Mouse (Mus musculus) heart, embryonic 11.5 days (tissue): Measurements from ENCODE around the gene Car11. TPM values are rescaled to one million over a fixed set of nuclear protein-coding genes. Genes with fewer than 3 reads are reported as not detected.

Source experiments
- ATAC-seq: fragments of 200-750 bp; cut with Nextera tagmentation; replicated peaks from 2 replicates; pipeline ENCODE4 v1.8.0; 2017; ENCODE audit warnings: moderate library complexity; ENCODE audit not compliant: insufficient number of reproducible peaks, low FRiP score, low TSS enrichment
- H3K27ac ChIP-seq: fragments of 300-500 bp; sonication (generic); 2 replicates; pipeline ENCODE4 v1.5.1; 2014; ENCODE audit warnings: mild to moderate bottlenecking, low read depth, low read length
- H3K27me3 ChIP-seq: fragments of 300-500 bp; sonication (generic); 2 replicates; pipeline ENCODE4 v1.6.1; 2014; ENCODE audit warnings: mild to moderate bottlenecking, low read length, mixed read lengths; ENCODE audit not compliant: control insufficient read depth, insufficient read depth
- H3K36me3 ChIP-seq: fragments of 300-500 bp; sonication (generic); 2 replicates; pipeline ENCODE4 v1.6.1; 2014; ENCODE audit warnings: mild to moderate bottlenecking, low read length, moderate library complexity, mixed read lengths; ENCODE audit not compliant: control insufficient read depth, insufficient read depth
- H3K4me1 ChIP-seq: fragments of 300-500 bp; sonication (generic); 2 replicates; pipeline ENCODE4 v1.6.1; 2014; ENCODE audit warnings: low read length; ENCODE audit not compliant: control insufficient read depth, insufficient read depth
- H3K4me2 ChIP-seq: fragments of 300-500 bp; sonication (generic); 2 replicates; pipeline ENCODE4 v1.6.1; 2014; ENCODE audit warnings: mild to moderate bottlenecking, moderate library complexity
- H3K4me3 ChIP-seq: fragments of 300-500 bp; sonication (generic); 2 replicates; pipeline ENCODE4 v1.5.1; 2014; ENCODE audit warnings: low read depth, low read length
- H3K9ac ChIP-seq: fragments of 300-500 bp; sonication (generic); 2 replicates; pipeline ENCODE4 v1.6.1; 2014; ENCODE audit warnings: mild to moderate bottlenecking, low read depth, low read length, moderate library complexity
- H3K9me3 ChIP-seq: fragments of 300-500 bp; sonication (generic); replicated peaks from 2 replicates; pipeline ENCODE4 v1.6.1; 2016; ENCODE audit warnings: low read length; ENCODE audit not compliant: control insufficient read depth
- WGBS: fragments of 180-500 bp; shearing (Covaris S2); extraction: QIAGEN DNeasy Blood & Tissue Kit; methylation state at CpG from one replicate; pipeline ENCODE4 v1.1.7; 2014; ENCODE audit not compliant: insufficient replicate concordance; 5-methylcytosine and 5-hydroxymethylcytosine counted together
- polyA plus RNA-seq: library from polyadenylated mRNA; unstranded; fragments of >200 nt; fragmentation: Nextera tagmentation; extraction: Ambion mirVana; gene quantifications from 2 replicates; pipeline ENCODE4 v1.2.1, GENCODE M21; 2014

Gene Car11
- polyA plus RNA-seq, 1 experiment from 2014 or later, result 5.5 TPM

- no peak for ATAC-seq
- no peaks in the 10 kb centered on the region for H3K27me3 ChIP-seq
- H3K27ac ChIP-seq, result no peak overlapping the region
- peaks cover 40% of the 10 kb centered on the region for H3K4me1 ChIP-seq
- no peak overlapping the region for H3K4me2 ChIP-seq
- 91% methylated on average over 24 of the region's 24 CpGs for WGBS
- no peaks in the 10 kb centered on the region for H3K9me3 ChIP-seq
- H3K4me3 ChIP-seq, result no peak overlapping the region
- H3K9ac ChIP-seq, result no peak overlapping the region
- peaks cover 23% of the 10 kb centered on the region for H3K36me3 ChIP-seq
Measured at GRCm38 (mm10) chr7:45711316-45712021, 11.8 kb downstream of the Car11 start.

- peaks cover 44% of the 10 kb centered on the region for H3K4me1 ChIP-seq
Measured at GRCm38 (mm10) chr7:45712022-45712757, 12.5 kb downstream of the Car11 start.

GRCm38 (mm10) chr7:45713396-45713795 is 13.8 kb downstream of the Car11 start:
- H3K9me3 ChIP-seq, result no peaks in the 10 kb centered on the region
- no peak for ATAC-seq
- H3K4me2 ChIP-seq, result no peak overlapping the region
- no peak overlapping the region for H3K9ac ChIP-seq
- H3K27ac ChIP-seq, result no peak overlapping the region
- 90% methylated on average over 16 of the region's 16 CpGs for WGBS
- peaks cover 23% of the 10 kb centered on the region for H3K36me3 ChIP-seq
- H3K27me3 ChIP-seq, result no peaks in the 10 kb centered on the region
- peaks cover 33% of the 10 kb centered on the region for H3K4me1 ChIP-seq
- H3K4me3 ChIP-seq, result no peak overlapping the region

More at GRCm38 (mm10) chr7:45712022-45712757, 12.5 kb downstream of the Car11 start:
- H3K4me2 ChIP-seq, result no peak overlapping the region
- H3K36me3 ChIP-seq, result peaks cover 23% of the 10 kb centered on the region
- no peak overlapping the region for H3K9ac ChIP-seq
- H3K27ac ChIP-seq, result no peak overlapping the region
- no peaks in the 10 kb centered on the region for H3K9me3 ChIP-seq
- no peak for ATAC-seq
- 88% methylated on average over 21 of the region's 21 CpGs for WGBS
- H3K4me3 ChIP-seq, result no peak overlapping the region
- H3K27me3 ChIP-seq, result no peaks in the 10 kb centered on the region

GRCm38 (mm10) chr7:45713881-45714520 is 14.4 kb downstream of the Car11 start:
- Histone ChIP-seq H3K27me3 (no peaks in the 10 kb centered on the region), H3K9me3 (no peaks in the 10 kb centered on the region), H3K36me3 (peaks cover 23% of the 10 kb centered on the region), H3K4me1 (peaks cover 32% of the 10 kb centered on the region), H3K4me3 (peak overlapping the region; percentile 97; the same call in 1 of the 2 replicates), H3K27ac (no peak overlapping the region), H3K4me2 (peak overlapping the region; percentile 96), H3K9ac (peak overlapping the region; percentile 78)
- 88% methylated on average over 6 of the region's 6 CpGs for WGBS
- no peak for ATAC-seq

GRCm38 (mm10) chr7:45714630-45715089 is 15.0 kb downstream of the Car11 start:
- peak overlapping the region; percentile 97 for H3K4me3 ChIP-seq
- 11% methylated on average over 14 of the region's 14 CpGs for WGBS
- H3K9ac ChIP-seq, result peak overlapping the region; percentile 78
- no peaks in the 10 kb centered on the region for H3K27me3 ChIP-seq
- H3K4me2 ChIP-seq, result peak overlapping the region; percentile 96
- peaks cover 38% of the 10 kb centered on the region for H3K4me1 ChIP-seq
- 0 out of 2 replicates have a peak overlapping the region, but pooled peaks have one; percentile 0 for H3K27ac ChIP-seq
- peaks cover 29% of the 10 kb centered on the region for H3K36me3 ChIP-seq
- no peaks in the 10 kb centered on the region for H3K9me3 ChIP-seq
- ATAC-seq, result peak; percentile 16

- peak within 1 kb of the TSS; percentile 97 for H3K4me3 ChIP-seq
- no peaks in the 10 kb centered on the region for H3K27me3 ChIP-seq
- no peaks in the 10 kb centered on the region for H3K9me3 ChIP-seq
- ATAC-seq, result peak; percentile 88
- peaks cover 32% of the 10 kb centered on the region for H3K36me3 ChIP-seq
- H3K4me1 ChIP-seq, result peaks cover 41% of the 10 kb centered on the region
- peak within 1 kb of the TSS; percentile 60 for H3K27ac ChIP-seq
- H3K4me2 ChIP-seq, result peak within 1 kb of the TSS; percentile 96
- peak within 1 kb of the TSS; percentile 78 for H3K9ac ChIP-seq
- 6% methylated on average over 34 of the region's 34 CpGs for WGBS
Measured at GRCm38 (mm10) chr7:45715090-45715708, 15.6 kb downstream of the Car11 start, which contains the start of gene Rpl18. Gene Rpl18 (plus strand): TSS chr7:45715457.

GRCm38 (mm10) chr7:45715741-45716459 is 16.3 kb downstream of the Car11 start:
- Histone ChIP-seq H3K9ac (peak overlapping the region; percentile 54; the same call in 1 of the 2 replicates), H3K27ac (peak overlapping the region; percentile 60), H3K36me3 (peaks cover 35% of the 10 kb centered on the region)

More at GRCm38 (mm10) chr7:45715741-45716459, 16.3 kb downstream of the Car11 start:
- WGBS, result 80% methylated on average over 19 of the region's 19 CpGs
- Histone ChIP-seq H3K4me1 (peaks cover 41% of the 10 kb centered on the region), H3K4me3 (peak overlapping the region; percentile 97), H3K4me2 (peak overlapping the region; percentile 96), H3K27me3 (no peaks in the 10 kb centered on the region), H3K9me3 (no peaks in the 10 kb centered on the region)
- no peak for ATAC-seq
